Mouse (Mus musculus) lung, adult 2 months (tissue): Measurements from ENCODE around the gene Gpm6b.

ENCODE experiments used
- CTCF ChIP-seq: fragments of 200-500 bp; IDR thresholded peaks from 2 replicates; pipeline ENCODE4 v1.5.1; 2011; ENCODE audit warnings: mild to moderate bottlenecking, low read length, control low read depth; ENCODE audit not compliant: insufficient read depth
- POLR2A ChIP-seq: fragments of 200-500 bp; IDR thresholded peaks from 2 replicates; pipeline ENCODE4 v1.6.1; 2011; ENCODE audit warnings: low read depth, mild to moderate bottlenecking, control low read depth, low read length, borderline replicate concordance; ENCODE audit errors: extremely low read depth

- TF ChIP-seq CTCF: no peak
- TF ChIP-seq POLR2A: no peak
Observed at GRCm38 (mm10) chrX:166383606-166384005, 144.9 kb downstream of the Gpm6b start.
